Mouse (Mus musculus): ENCODE data around the gene Gm21083. TPM values are rescaled to one million over a fixed set of nuclear protein-coding genes. Genes with fewer than 3 reads are reported as not detected.
"Not testable (repeated sequence)": the region's sequence is repeated elsewhere in the genome, so short reads cannot be mapped to it uniquely, and the experiment has no call there.

Gm21083 gene
- not detected in 2 replicates for polyA plus RNA-seq (2014; fragmentation: Nextera tagmentation; extraction: Ambion mirVana)

DNA sequence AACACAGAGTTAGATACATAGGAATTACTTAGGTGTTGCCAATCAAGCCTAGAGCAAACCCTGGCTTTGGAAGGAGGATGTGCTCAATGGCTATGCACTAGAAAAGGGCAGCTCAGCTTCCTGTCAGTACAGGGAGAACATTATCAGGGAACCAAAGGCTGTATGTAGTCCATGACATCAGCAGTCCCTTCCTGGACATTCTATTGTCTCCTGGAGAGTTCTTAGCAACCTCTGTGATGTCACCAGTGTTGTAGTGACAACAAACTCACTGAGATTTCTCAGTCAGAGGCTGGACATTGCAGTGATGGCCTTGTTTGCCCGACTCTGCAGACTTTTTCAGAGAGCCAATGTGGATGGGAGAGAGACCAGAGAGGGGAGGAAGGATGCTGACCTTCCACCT is at the start of gene Gm21083:
Gm21083 (plus strand) TSS at position 301 of the 400 bp plus-strand sequence.
- H3K9me3 ChIP-seq (ENCODE audit: control insufficient read depth, low read length); H3K27ac ChIP-seq (replicated peaks; ENCODE audit: low read depth, low read length); H3K27me3 ChIP-seq (ENCODE audit: control insufficient read depth, insufficient read depth, low read length); H3K4me2 ChIP-seq (ENCODE audit: low read length); DNase-seq; H3K9ac ChIP-seq (replicated peaks; ENCODE audit: low read length); H3K36me3 ChIP-seq (ENCODE audit: control insufficient read depth, insufficient read depth, low read length); H3K4me3 ChIP-seq (replicated peaks; ENCODE audit: low read depth, low read length); H3K4me1 ChIP-seq (ENCODE audit: control insufficient read depth, insufficient read depth, low read length); ATAC-seq (ENCODE audit: low FRiP score, low TSS enrichment): not testable (repeated sequence)
- no CpG with 5 or more reads among the region's 1 CpGs for WGBS

- not testable (repeated sequence) for H3K4me3 ChIP-seq (replicated peaks; ENCODE audit: low read depth, low read length); H3K27me3 ChIP-seq (ENCODE audit: control insufficient read depth, insufficient read depth, low read length); H3K9ac ChIP-seq (replicated peaks; ENCODE audit: low read length); DNase-seq; H3K4me1 ChIP-seq (ENCODE audit: control insufficient read depth, insufficient read depth, low read length); ATAC-seq (ENCODE audit: low FRiP score, low TSS enrichment); H3K27ac ChIP-seq (replicated peaks; ENCODE audit: low read depth, low read length); H3K4me2 ChIP-seq (ENCODE audit: low read length); H3K36me3 ChIP-seq (ENCODE audit: control insufficient read depth, insufficient read depth, low read length)
- no CpG with 5 or more reads among the region's 1 CpGs for WGBS
- H3K9me3 ChIP-seq (ENCODE audit: control insufficient read depth, low read length) = peaks cover 19% of the 10 kb centered on the region
Observed at GRCm38 (mm10) chr5:15529122-15529521, 48.0 kb upstream of the Gm21083 start, which contains the start of gene Gm21190. Gene Gm21190 (minus strand): TSS chr5:15529222.

GRCm38 (mm10) chr5:15548642-15549041 is 28.5 kb upstream of the Gm21083 start:
- H3K4me1 ChIP-seq (ENCODE audit: control insufficient read depth, insufficient read depth, low read length); H3K4me3 ChIP-seq (replicated peaks; ENCODE audit: low read depth, low read length); DNase-seq; H3K9ac ChIP-seq (replicated peaks; ENCODE audit: low read length); H3K27me3 ChIP-seq (ENCODE audit: control insufficient read depth, insufficient read depth, low read length); H3K36me3 ChIP-seq (ENCODE audit: control insufficient read depth, insufficient read depth, low read length); H3K27ac ChIP-seq (replicated peaks; ENCODE audit: low read depth, low read length); H3K4me2 ChIP-seq (ENCODE audit: low read length); ATAC-seq (ENCODE audit: low FRiP score, low TSS enrichment); H3K9me3 ChIP-seq (ENCODE audit: control insufficient read depth, low read length): not testable (repeated sequence)
- WGBS = 84% methylated on average over 6 of the region's 6 CpGs

DNA sequence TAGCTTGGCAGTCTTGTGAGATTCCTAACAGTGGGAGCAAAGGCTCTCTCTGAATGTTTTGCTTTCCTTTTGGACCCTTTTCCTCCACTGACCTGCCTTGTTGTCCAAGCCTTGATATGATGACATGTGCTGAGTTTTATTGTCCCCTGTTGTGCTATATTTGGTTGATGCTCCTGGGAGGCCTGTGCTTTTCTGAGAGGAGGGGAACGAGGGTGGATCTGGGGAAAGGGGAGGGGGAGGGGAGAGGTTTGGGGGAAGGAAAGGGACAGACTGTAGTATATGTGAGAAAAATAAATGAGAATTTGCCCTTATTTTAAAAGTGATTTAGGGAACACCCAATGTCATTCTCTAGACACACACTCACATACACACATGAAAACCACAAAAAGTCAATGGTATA is 28.0 kb upstream of the Gm21083 start:
- H3K9me3 ChIP-seq (ENCODE audit: control insufficient read depth, low read length); H3K27me3 ChIP-seq (ENCODE audit: control insufficient read depth, insufficient read depth, low read length); ATAC-seq (ENCODE audit: low FRiP score, low TSS enrichment); DNase-seq; H3K4me1 ChIP-seq (ENCODE audit: control insufficient read depth, insufficient read depth, low read length); H3K36me3 ChIP-seq (ENCODE audit: control insufficient read depth, insufficient read depth, low read length); H3K27ac ChIP-seq (replicated peaks; ENCODE audit: low read depth, low read length); H3K9ac ChIP-seq (replicated peaks; ENCODE audit: low read length); H3K4me3 ChIP-seq (replicated peaks; ENCODE audit: low read depth, low read length); H3K4me2 ChIP-seq (ENCODE audit: low read length): not testable (repeated sequence)
- WGBS = 36% methylated on average over 1 of the region's 1 CpGs

GRCm38 (mm10) chr5:15549606-15550005 is 27.5 kb upstream of the Gm21083 start:
- DNase-seq = peak; percentile 64
- not testable (repeated sequence) for H3K9ac ChIP-seq (replicated peaks; ENCODE audit: low read length); H3K36me3 ChIP-seq (ENCODE audit: control insufficient read depth, insufficient read depth, low read length); H3K4me1 ChIP-seq (ENCODE audit: control insufficient read depth, insufficient read depth, low read length); H3K27ac ChIP-seq (replicated peaks; ENCODE audit: low read depth, low read length); H3K4me3 ChIP-seq (replicated peaks; ENCODE audit: low read depth, low read length); ATAC-seq (ENCODE audit: low FRiP score, low TSS enrichment); H3K27me3 ChIP-seq (ENCODE audit: control insufficient read depth, insufficient read depth, low read length); H3K4me2 ChIP-seq (ENCODE audit: low read length); H3K9me3 ChIP-seq (ENCODE audit: control insufficient read depth, low read length)
- WGBS = 15% methylated on average over 3 of the region's 3 CpGs

DNA sequence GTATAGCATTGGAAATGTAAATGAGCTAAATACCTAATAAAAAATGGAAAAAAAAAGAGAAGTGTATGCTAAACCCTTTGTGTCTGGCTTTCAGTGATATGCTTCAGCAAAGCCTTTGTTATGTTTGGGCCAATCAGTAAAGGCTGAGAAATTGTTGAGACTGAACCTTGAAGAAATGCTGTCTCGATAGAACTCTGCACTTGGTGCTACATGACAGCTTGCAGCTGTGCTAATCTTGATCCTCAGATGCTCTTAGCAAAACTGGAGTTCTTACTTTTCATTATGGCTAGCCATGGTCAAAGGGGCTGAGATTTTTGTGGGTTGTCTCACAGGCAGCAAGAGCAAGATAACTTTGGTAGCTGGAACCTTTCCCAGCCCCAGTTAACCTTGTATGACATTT is 18.5 kb upstream of the Gm21083 start:
- WGBS = 58% methylated on average over 1 of the region's 1 CpGs
- peaks cover 14% of the 10 kb centered on the region; the same call in 1 of the 2 replicates for H3K9me3 ChIP-seq (ENCODE audit: control insufficient read depth, low read length)
- H3K4me1 ChIP-seq (ENCODE audit: control insufficient read depth, insufficient read depth, low read length); H3K27me3 ChIP-seq (ENCODE audit: control insufficient read depth, insufficient read depth, low read length); H3K36me3 ChIP-seq (ENCODE audit: control insufficient read depth, insufficient read depth, low read length); DNase-seq; H3K4me3 ChIP-seq (replicated peaks; ENCODE audit: low read depth, low read length); H3K9ac ChIP-seq (replicated peaks; ENCODE audit: low read length); H3K27ac ChIP-seq (replicated peaks; ENCODE audit: low read depth, low read length); ATAC-seq (ENCODE audit: low FRiP score, low TSS enrichment); H3K4me2 ChIP-seq (ENCODE audit: low read length): not testable (repeated sequence)

GRCm38 (mm10) chr5:15561425-15562264 is 15.5 kb upstream of the Gm21083 start:
- H3K36me3 ChIP-seq (ENCODE audit: control insufficient read depth, insufficient read depth, low read length); H3K4me2 ChIP-seq (ENCODE audit: low read length); H3K27me3 ChIP-seq (ENCODE audit: control insufficient read depth, insufficient read depth, low read length); H3K4me3 ChIP-seq (replicated peaks; ENCODE audit: low read depth, low read length); H3K27ac ChIP-seq (replicated peaks; ENCODE audit: low read depth, low read length); DNase-seq; H3K9ac ChIP-seq (replicated peaks; ENCODE audit: low read length); H3K4me1 ChIP-seq (ENCODE audit: control insufficient read depth, insufficient read depth, low read length): not testable (repeated sequence)
- whole genome bisulfite sequencing = 83% methylated on average over 3 of the region's 3 CpGs
- peak; percentile 57 for ATAC-seq (ENCODE audit: low FRiP score, low TSS enrichment)
- H3K9me3 ChIP-seq (ENCODE audit: control insufficient read depth, low read length) = peaks cover 10% of the 10 kb centered on the region

DNA sequence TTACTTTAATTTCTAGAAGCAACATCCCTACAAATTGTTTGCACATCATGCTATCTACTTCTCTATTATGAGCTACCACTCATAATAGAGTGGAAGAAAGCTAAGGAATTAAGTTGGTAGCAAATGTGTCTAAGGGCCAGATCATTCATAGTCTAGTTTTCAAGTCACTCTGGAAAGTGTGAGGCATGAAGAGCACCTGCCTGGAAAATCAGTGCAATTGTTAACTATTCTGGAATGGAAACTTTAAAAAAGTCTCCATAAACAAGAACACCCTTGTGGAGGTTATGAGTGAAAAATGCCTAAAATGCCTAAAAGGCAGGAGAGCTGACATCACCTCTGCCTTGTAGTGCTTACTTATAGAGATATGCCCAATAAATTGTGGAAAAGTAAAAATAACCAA is 3.4 kb upstream of the Gm21083 start:
- not testable (repeated sequence) for H3K36me3 ChIP-seq (ENCODE audit: control insufficient read depth, insufficient read depth, low read length); H3K4me3 ChIP-seq (replicated peaks; ENCODE audit: low read depth, low read length); H3K27me3 ChIP-seq (ENCODE audit: control insufficient read depth, insufficient read depth, low read length); H3K27ac ChIP-seq (replicated peaks; ENCODE audit: low read depth, low read length); H3K9me3 ChIP-seq (ENCODE audit: control insufficient read depth, low read length); ATAC-seq (ENCODE audit: low FRiP score, low TSS enrichment); DNase-seq; H3K9ac ChIP-seq (replicated peaks; ENCODE audit: low read length); H3K4me2 ChIP-seq (ENCODE audit: low read length); H3K4me1 ChIP-seq (ENCODE audit: control insufficient read depth, insufficient read depth, low read length)

- H3K9ac ChIP-seq (replicated peaks; ENCODE audit: low read length); H3K4me1 ChIP-seq (ENCODE audit: control insufficient read depth, insufficient read depth, low read length); H3K4me3 ChIP-seq (replicated peaks; ENCODE audit: low read depth, low read length); H3K27ac ChIP-seq (replicated peaks; ENCODE audit: low read depth, low read length); H3K27me3 ChIP-seq (ENCODE audit: control insufficient read depth, insufficient read depth, low read length); H3K9me3 ChIP-seq (ENCODE audit: control insufficient read depth, low read length); DNase-seq; H3K36me3 ChIP-seq (ENCODE audit: control insufficient read depth, insufficient read depth, low read length); H3K4me2 ChIP-seq (ENCODE audit: low read length); ATAC-seq (ENCODE audit: low FRiP score, low TSS enrichment): not testable (repeated sequence)
Observed at GRCm38 (mm10) chr5:15586351-15586750, 9.2 kb downstream of the Gm21083 start.

All from midbrain, embryonic 14.5 days (tissue).